Mouse (Mus musculus) C2C12 (cell line): ENCODE results near the gene Cyp4f39.

Source experiments
- CTCF ChIP-seq: IDR thresholded peaks from one replicate; pipeline ENCODE4 v1.5.1; 2011; ENCODE audit not compliant: control insufficient read depth, insufficient read depth, insufficient read length
- MAX ChIP-seq: IDR thresholded peaks from one replicate; pipeline ENCODE4 v1.6.1; 2011; ENCODE audit warnings: mild to moderate bottlenecking, control low read depth
- MYOG ChIP-seq: IDR thresholded peaks from one replicate; pipeline ENCODE4 v1.6.1; 2011; ENCODE audit not compliant: control insufficient read depth, insufficient read length; ENCODE audit errors: extremely low read depth
- USF1 ChIP-seq: IDR thresholded peaks from one replicate; pipeline ENCODE4 v1.6.1; 2011; ENCODE audit warnings: low read depth, mild to moderate bottlenecking, control low read depth, moderate library complexity

DNA sequence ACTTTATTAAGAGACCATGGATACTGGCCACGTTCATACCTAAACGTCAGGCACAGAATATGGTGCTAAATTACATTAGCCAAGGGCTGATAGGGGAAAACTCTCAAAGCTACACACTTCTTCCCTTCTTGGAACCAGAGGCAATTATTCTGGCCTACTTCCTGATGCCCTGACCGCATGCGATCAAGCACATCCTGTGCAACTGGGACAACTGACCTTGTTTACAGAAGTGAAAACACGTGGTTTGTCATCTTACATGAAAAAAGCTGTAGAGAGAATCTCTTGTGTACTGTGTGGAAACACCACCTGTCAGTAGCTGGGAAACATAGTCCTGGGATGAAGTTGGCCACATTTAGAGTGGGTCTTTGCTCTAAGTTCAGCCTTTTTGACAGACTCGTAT is 81.5 kb downstream of the Cyp4f39 start:
- TF ChIP-seq CTCF (no peak), USF1 (no peak), MYOG (no peak), MAX (no peak)
